In genomic region chr1:59315057-59315807, GRCm38 (mm10) we compare ENCODE assay signal across 8 mouse cellular contexts. TPM values are rescaled to one million over a fixed set of nuclear protein-coding genes. Genes with fewer than 3 reads are reported as not detected.
DNase-seq lines count a peak whose midpoint lies in the region; ATAC-seq and TF ChIP-seq lines count a peak whose summit lies in the region.
"Had no signal": no experiment of that assay in that cellular context is flagged by ENCODE, and none has a peak within 500 bp of the region (broad histone marks: within the 10 kb centered on the region; RNA-seq: fewer than 3 reads in every experiment).

No protein-coding gene starts in this region.

- no peaks in the 10 kb centered on the region for H3K27me3 ChIP-seq in lung, embryonic 15.5 days
- H3K27me3 ChIP-seq in embryonic facial prominence, embryonic 10.5 days (replicated peaks; ENCODE audit: low read depth, poor library complexity, severe bottlenecking): peaks cover 62% of the 10 kb centered on the region
- no peaks in the 10 kb centered on the region for H3K27me3 ChIP-seq in hindbrain, postnatal 0 days (ENCODE audit: insufficient read depth, low read length)
- H3K27me3 ChIP-seq in heart, embryonic 10.5 days (ENCODE audit: insufficient read depth, poor library complexity, severe bottlenecking): peaks cover 65% of the 10 kb centered on the region

- no peaks in the 10 kb centered on the region for H3K9me3 ChIP-seq in lung, embryonic 15.5 days
- no peaks in the 10 kb centered on the region for H3K9me3 ChIP-seq in embryonic facial prominence, embryonic 10.5 days
- no peaks in the 10 kb centered on the region for H3K9me3 ChIP-seq in hindbrain, postnatal 0 days (ENCODE audit: low read length)
- no peaks in the 10 kb centered on the region for H3K9me3 ChIP-seq in heart, embryonic 10.5 days

- no peak for TF ChIP-seq CTCF in hindbrain, postnatal 0 days (IDR thresholded peaks at IDR 0.05; ENCODE audit: low read depth)

- intact Hi-C loops in left cerebral cortex, postnatal 10 days (cut with DNase I): loop anchor here (5.0 to 10.0 kb wide), 2 partner anchors 157 to 270 kb away; no protein-coding TSS in a partner anchor

- H3K4me2 ChIP-seq in lung, embryonic 15.5 days: no peak overlapping the region
- H3K4me2 ChIP-seq in hindbrain, postnatal 0 days (ENCODE audit: low read depth, low read length): no peak overlapping the region

- H3K36me3 ChIP-seq in lung, embryonic 15.5 days: no peaks in the 10 kb centered on the region
- H3K36me3 ChIP-seq in embryonic facial prominence, embryonic 10.5 days (replicated peaks): no peaks in the 10 kb centered on the region
- no peaks in the 10 kb centered on the region for H3K36me3 ChIP-seq in hindbrain, postnatal 0 days (ENCODE audit: insufficient read depth, low read length)
- H3K36me3 ChIP-seq in heart, embryonic 10.5 days: no peaks in the 10 kb centered on the region

- WGBS in lung, embryonic 15.5 days: 32% methylated on average over 5 of the region's 5 CpGs
- WGBS in embryonic facial prominence, embryonic 10.5 days: 9% methylated on average over 5 of the region's 5 CpGs
- 12% methylated on average over 5 of the region's 5 CpGs for WGBS in hindbrain, postnatal 0 days
- WGBS in heart, embryonic 10.5 days: 14% methylated on average over 5 of the region's 5 CpGs

- no peak overlapping the region for H3K4me3 ChIP-seq in lung, embryonic 15.5 days
- peak overlapping the region; percentile 19; the same call in 1 of the 2 replicates for H3K4me3 ChIP-seq in embryonic facial prominence, embryonic 10.5 days
- H3K4me3 ChIP-seq in hindbrain, postnatal 0 days (ENCODE audit: low read length): no peak overlapping the region
- no peak overlapping the region for H3K4me3 ChIP-seq in heart, embryonic 10.5 days

- peaks cover 19% of the 10 kb centered on the region for H3K4me1 ChIP-seq in lung, embryonic 15.5 days
- H3K4me1 ChIP-seq in embryonic facial prominence, embryonic 10.5 days: peaks cover 64% of the 10 kb centered on the region
- peaks cover 6% of the 10 kb centered on the region; the same call in 1 of the 2 replicates for H3K4me1 ChIP-seq in hindbrain, postnatal 0 days (ENCODE audit: insufficient read depth, low read length)
- peaks cover 7% of the 10 kb centered on the region for H3K4me1 ChIP-seq in heart, embryonic 10.5 days

- ATAC-seq in lung, embryonic 15.5 days (ENCODE audit: borderline replicate concordance, extremely low read depth, low FRiP score, low TSS enrichment): peak; percentile 52; the same call in 1 of the 2 replicates
- peak; percentile 54 for ATAC-seq in hindbrain, postnatal 0 days

- no peak for DNase-seq in lung, postnatal 14 days
- DNase-seq in embryonic facial prominence, embryonic 10.5 days (ENCODE audit: low spot score): no peak
- DNase-seq in hindbrain, postnatal 0 days (ENCODE audit: low spot score): peak; percentile 70
- DNase-seq in retina, postnatal 1 day: peak; percentile 87
- no peak for DNase-seq in heart, embryonic 10.5 days (ENCODE audit: low spot score)
- no peak for DNase-seq in left cerebral cortex, postnatal 10 days (ENCODE audit: extremely low spot score in 1 of 2, low spot score in 2 of 2)

- H3K9ac ChIP-seq in lung, embryonic 15.5 days: no peak overlapping the region
- H3K9ac ChIP-seq in hindbrain, postnatal 0 days (replicated peaks; ENCODE audit: low read length): no peak overlapping the region

- no peak overlapping the region for H3K27ac ChIP-seq in lung, embryonic 15.5 days
- H3K27ac ChIP-seq in embryonic facial prominence, embryonic 10.5 days (replicated peaks): peak overlapping the region; percentile 65
- no peak overlapping the region for H3K27ac ChIP-seq in hindbrain, postnatal 0 days
- H3K27ac ChIP-seq in heart, embryonic 10.5 days: no peak overlapping the region

RNA-seq across cellular contexts. Expression of gene Cdk15, which starts 58.5 kb away (rescaled TPM):
- polyA plus RNA-seq in lung, embryonic 15.5 days (2015; fragmentation: Nextera tagmentation; extraction: Ambion mirVana): 0.18 TPM in 1 of 2 replicates, not detected in the other
- polyA plus RNA-seq in embryonic facial prominence, embryonic 10.5 days (2016; fragmentation: Nextera tagmentation; extraction: Ambion mirVana): 0.61 and 0.92 TPM in 2 replicates
- total RNA-seq in hindbrain, postnatal 0 days (2014; rRNA removed): 1.3 TPM in 2 replicates
- 1.5 and 1.8 TPM in 2 replicates for polyA plus RNA-seq in hindbrain, postnatal 0 days (2015; fragmentation: Nextera tagmentation; extraction: Ambion mirVana)
- polyA plus RNA-seq in heart, embryonic 10.5 days (2016; fragmentation: Nextera tagmentation; extraction: Ambion mirVana): 0.20 TPM in 1 of 2 replicates, not detected in the other
- under 1 TPM; 0.45 to 0.60 TPM for total RNA-seq in left cerebral cortex, postnatal 10 days (2021)
- polyA plus RNA-seq: heart, postnatal 0 days had no signal

Comparison
In these comparisons a context has a peak if more than half of its experiments do, and no peak if none do; other contexts are left out.
1. DNase-seq: peak in hindbrain, postnatal 0 days (single experiment) and retina, postnatal 1 day (single experiment); none in lung, postnatal 14 days (single experiment), embryonic facial prominence, embryonic 10.5 days (single experiment), heart, embryonic 10.5 days (single experiment) and left cerebral cortex, postnatal 10 days (0 of 2).